Mouse (Mus musculus) left cerebral cortex, postnatal 36 days (tissue): ENCODE measurements around the gene Mrpl37. TPM values are rescaled to one million over a fixed set of nuclear protein-coding genes. Genes with fewer than 3 reads are reported as not detected.

Experiments
- DNase-seq, 2 experiments: peaks; one replicate each; pipeline ENCODE4 v3.0.0; 2021 to 2022; ENCODE audit warnings: low spot score in 2 of 2, mixed read lengths in 1 of 2
- intact Hi-C: fragments of 180-260 bp; cut with DNase I; formaldehyde crosslinking; loops from one replicate; pipeline ENCODE4 v1.15.1; 2025
- total RNA-seq, 2 experiments: library from RNA; stranded (reverse); gene quantifications; 2 replicates each; pipeline ENCODE4 v1.2.3; 2021

Gene Mrpl37
- total RNA-seq, 2 experiments from 2014 or later, result 56.1 to 58.9 TPM

DNA sequence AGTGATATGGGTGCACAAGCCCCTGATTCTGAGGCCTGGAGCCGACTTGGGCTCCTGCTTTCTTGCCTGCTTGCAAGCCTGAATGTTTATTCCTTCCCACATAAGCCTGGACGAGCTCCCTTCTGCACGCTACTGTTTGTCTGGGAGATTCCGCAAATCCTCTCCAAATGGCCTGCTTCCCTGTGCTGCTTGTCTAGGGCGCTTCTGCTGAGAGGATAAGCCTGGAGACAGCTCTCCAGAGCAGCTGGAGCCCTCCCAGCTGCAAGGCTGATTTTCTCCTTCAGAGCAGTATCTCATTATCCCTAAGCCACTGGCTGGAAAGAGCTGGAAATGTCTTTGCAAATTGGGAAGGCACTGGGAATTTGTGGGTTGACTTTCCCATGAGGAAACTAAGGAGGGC is 8.8 kb upstream of the Mrpl37 start:
- intact Hi-C loops, result no loop called here
- DNase-seq, result no peak

DNA sequence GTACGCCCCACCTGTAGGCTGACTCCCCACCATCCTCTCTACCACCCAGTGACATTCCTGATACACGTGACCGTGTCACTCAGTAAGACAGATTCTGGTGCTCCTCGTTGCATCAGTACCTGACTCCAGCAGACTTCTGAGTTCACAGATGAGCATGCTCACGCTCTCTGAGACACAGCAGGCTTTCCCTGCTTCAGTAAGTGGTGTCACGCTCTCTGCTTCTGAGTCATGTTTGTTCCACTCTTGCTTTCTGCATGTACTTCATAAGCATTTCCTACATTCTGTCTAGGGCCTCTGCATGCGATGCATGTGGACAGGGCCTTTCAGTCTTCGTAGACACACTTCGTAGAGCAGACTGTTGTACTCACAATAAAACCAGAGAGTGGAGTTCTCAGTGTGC is 5.7 kb upstream of the Mrpl37 start:
- intact Hi-C loops, result no loop called here

DNA sequence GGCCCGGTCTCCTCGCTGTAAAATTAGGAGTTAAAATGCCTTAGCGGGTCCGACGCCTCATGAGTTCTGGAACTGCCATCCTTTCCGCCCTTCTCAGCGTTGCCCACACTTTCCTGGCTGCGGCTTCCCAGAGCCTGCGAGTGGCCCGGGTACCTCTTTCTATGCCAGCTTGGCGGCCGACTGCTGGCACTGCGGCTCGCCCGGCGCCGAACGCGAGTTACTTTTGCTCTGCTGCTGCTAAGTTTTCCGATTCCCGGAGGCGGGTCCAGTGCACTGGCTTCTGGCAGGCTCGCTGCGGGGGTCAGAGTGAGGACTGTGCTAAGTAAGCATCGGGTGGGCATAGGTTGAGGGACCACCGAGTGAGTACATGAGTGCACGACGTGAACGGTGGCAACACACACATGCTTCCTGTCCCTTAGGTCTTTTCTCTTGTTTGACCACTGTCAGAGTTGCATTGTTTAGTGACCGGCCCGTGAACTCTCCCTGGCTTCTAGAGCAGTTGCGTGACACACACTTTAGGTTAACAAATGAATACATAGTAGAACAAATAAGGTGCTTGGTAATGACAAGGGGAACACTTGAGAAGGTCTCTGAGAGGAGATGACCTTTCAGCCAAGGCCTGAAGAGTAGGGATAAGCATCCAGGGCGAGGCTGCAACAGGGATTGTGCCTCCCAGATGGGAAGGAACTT is 628 bp upstream of the Mrpl37 start:
- intact Hi-C loops, result loop anchor here (5.0 kb wide), 2 partner anchors 95 to 155 kb away; partner anchors contain the start of gene Ssbp3
- no peak for DNase-seq

More for the DNA sequence above, 5.7 kb upstream of the Mrpl37 start:
- DNase-seq, result no peak

DNA sequence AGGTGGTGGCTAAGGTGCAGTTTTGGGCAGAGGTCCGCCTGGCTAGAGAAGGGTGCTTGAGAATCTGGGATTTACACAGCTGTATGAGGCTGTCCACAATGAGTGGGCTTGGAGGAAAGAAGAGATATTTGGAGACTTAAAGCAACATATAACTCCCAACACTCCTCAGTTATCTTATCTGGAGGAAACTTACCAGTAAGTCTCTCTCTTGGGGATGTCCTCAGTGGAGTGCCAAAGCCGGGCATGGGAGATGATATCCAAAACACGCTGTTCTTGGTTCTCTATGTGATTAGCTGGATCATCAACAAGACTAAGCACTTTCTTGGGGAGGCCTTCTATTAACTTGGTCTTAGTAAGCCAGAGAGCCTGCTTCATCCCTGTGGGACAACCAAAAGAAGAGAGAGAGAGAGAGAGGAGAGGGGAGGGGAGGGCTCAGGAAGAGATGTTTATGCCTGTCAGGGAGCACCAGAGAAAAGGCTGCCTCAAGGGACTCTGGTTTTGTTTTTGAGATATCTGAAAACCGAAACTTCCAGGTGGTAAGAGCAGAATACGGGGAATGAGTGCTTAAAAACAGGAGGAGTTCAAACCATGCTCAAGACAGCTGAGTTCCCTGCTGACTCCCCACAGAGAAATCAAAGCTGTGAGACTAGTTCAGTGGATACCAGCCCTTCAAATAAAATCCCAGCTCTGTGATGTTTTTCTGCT is 2.1 kb downstream of the Mrpl37 start:
- intact Hi-C loops, result loop anchor here (5.0 kb wide), 2 partner anchors 98 to 152 kb away; partner anchors contain the start of gene Ssbp3
- no peak for DNase-seq

DNA sequence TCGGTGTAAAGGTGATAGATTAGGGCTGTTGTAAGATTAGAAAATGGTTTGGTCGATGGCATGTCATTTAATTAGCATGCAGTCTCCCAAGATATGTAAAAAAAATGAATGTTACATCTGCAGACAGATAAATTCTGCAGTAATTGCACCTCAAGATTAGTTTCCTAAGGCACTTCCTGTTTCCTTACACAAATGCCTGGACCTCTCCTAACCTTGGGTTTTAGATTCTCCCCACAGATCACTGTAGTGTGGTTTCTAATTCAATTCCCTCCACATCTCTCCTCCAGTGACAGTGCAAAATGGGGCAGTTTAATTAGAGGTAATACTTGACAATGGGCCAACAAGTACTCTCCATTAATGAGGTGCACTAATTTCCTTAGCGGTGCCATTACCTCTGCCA is 3.5 kb downstream of the Mrpl37 start:
- intact Hi-C loops, result no loop called here
- DNase-seq, result no peak

DNA sequence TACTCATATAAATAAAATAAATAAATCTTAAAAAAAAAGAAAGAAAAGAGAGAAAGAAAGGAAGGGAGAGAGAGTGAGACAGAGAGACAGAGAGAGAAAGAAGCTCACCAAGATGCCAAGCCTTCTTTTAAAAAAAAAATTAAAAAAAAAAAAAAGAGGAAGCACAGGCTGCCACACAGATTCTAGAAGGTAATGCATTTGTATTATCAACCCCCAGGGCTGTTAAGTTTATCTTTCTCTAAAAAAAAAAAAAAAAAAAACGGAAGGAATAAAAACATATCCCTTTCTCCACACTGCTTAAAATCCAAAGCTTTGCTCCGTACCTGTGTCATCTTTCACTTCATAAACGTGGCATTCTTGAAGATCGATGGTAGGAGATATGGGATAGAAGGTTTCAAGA is 5.1 kb downstream of the Mrpl37 start:
- intact Hi-C loops, result no loop called here

DNA sequence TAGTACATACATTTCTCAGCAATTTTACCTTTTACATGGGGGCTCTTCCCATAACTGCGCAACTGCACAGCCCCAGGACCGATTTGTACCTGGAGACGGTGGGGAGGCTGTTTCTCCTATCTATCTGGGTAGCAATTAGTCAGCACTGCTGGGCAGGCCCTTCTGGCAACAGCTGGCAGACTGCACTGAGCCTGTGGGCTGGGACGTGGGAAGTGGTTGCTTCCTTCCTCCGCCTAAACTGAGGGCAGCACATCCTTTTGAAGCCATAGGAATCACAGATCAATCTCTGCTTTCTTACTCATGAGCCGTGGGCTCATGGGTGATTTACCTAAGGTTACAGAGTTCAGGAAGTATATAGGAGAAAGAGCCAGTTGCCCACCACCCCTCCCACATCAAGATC is 7.9 kb downstream of the Mrpl37 start:
- DNase-seq, result no peak
- intact Hi-C loops, result no loop called here

More for the DNA sequence above, 5.1 kb downstream of the Mrpl37 start:
- no peak for DNase-seq

DNA sequence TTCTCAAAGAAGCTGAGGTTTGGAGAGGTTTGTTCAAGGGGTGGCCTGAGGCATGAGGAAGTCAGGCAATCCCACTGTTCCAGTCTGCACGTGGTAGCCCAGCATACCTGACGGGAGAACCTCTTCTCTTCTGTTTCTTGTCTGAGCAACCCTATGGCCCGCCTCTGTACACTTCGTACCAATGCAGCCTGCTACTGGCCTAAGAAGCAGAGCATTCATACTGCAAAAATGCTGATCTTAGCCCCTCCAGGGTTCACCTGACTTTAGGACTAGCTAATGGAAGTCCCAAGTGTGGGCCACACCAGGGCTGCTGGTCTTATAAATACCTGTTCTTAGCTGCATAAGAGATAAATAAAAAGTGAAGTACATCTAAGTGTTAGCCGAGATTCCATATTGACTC is 8.3 kb downstream of the Mrpl37 start:
- DNase-seq, result no peak
- intact Hi-C loops, result no loop called here

DNA sequence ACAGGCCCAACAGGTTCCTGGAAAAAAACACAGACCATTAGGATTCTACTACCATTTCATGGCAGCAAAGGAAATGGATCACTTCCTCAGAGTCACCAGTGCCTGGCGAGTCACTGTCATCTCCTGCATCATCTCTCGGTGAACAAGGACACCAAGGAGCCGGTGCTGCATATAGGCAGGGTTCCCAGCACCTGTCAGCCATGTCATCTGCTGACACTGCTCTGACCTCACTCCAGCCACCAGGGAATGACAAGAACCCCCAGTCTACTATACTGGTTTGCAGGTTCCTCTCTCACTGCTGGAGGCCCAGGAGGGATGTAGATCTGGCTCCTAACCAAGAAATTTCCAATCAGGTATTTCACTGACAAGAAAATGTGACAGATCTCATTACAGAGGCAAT is 10.6 kb downstream of the Mrpl37 start:
- intact Hi-C loops, result no loop called here
- DNase-seq, result no peak

DNA sequence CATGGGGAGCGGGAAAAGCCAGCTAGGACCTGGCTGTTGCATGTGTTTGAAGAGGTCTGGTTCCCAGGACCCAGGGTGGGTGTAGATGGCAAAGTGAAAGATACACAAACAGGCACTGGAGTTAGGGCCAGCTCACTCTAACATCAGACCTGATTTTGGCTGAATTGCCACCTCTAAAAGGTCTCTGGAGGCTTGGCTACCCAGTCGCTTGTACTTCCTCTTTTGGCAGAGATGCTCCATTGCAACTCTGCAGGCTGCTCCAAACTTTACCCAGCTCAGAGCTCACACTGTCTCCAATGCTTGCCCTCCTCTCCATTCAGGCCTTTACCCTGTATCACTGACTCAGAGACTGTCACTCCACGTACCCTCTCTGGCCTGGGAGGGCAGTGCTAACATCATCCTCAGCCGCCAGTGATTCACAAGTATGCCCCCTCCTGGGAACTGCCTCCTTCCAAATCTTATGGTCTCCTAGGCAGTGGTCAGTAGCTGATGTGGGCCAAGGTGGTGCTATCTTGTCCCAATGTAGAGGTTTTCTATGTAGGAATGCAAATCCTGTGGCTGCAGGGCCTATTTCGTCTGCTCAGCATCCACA is 13.6 kb downstream of the Mrpl37 start:
- DNase-seq, result no peak
- intact Hi-C loops, result no loop called here

DNA sequence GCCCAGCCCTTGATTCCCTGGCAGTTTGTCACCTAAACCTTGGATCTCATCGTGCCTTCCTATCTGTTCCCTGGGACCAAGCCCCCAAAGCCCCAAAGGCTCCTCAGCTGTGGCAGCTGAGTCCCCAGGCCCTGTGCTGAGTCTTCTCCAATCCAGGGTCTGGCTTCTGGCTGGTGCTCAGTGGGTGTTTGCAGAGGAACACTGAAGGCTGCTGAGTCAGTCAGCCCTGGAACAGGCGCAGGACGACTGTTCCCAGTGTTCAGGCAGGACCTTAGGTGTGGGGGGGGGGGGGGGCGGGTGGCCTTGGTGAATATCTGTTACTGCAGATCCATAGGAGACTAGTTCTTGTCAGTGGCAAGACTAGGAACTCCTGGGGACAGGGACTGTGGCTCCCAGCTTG is 14.8 kb downstream of the Mrpl37 start:
- intact Hi-C loops, result no loop called here
- DNase-seq, result no peak

DNA sequence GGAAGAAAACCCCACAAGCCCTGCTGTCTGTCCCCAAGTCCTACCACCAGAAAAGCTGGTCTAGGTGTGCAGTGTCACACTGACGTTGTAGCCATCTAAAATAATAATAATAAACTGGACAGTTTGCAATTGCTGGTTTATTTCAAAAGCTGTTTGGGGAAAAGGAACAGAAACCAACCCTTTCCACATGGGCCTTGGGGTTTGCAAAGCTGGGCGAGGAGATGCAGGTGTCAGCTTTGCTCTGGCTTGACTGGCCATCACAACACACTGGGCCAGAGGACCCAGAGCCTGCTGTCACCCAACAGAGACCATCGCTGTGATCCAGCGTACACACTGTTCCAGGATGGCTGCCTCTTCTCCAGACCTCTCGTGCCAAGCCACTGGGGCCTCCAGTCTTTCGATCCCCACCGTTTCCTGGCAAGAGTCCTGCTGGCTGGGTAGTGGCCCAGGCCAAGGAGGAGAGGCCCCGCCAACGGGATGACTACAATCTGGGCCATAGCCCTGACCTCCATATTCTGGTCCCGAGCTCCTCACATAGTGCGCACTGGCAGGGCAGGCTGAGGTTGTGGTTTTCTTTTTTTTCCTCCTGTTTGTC is 18.0 kb downstream of the Mrpl37 start:
- intact Hi-C loops, result no loop called here
- peak in 1 of 2 experiments; percentile 42 for DNase-seq

DNA sequence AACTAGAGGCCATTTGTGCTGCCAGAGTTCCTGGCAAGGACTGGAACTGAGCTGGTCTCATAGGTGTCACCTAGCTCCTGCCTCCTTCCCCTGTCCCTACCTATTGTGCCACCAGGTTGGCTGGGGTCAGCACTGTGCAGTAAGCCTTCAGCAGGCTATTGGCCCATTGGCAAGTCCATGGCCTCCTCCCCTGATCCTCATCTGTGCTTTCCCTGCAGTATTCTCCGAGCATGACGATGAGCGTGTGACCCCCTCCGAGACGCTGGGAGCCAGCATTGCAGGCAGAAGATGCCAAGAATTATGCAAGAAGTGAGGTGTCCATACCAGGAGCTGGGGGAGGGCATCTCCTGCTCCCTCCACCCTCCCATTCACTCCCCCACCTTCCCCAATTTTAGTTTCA is 18.9 kb downstream of the Mrpl37 start:
- no peak for DNase-seq
- intact Hi-C loops, result no loop called here

DNA sequence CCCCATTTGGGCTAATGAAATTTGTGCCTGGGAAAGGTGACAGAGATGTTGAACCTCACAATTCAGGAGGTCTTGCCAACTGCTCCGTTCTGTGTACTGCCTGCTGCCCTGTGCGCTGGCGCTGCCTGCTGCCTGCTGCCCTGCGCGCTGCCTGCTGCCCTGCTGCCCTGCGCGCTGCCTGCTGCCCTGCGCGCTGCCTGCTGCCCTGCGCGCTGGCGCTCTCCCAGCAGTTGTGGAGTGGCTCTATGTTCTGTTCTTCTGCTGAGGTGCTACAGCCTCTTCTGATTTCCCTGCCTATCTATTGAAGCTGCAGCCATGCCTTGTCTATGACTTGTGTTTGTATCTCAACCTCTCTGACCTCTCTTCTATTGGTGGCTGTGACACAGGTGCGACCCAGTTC is 21.5 kb downstream of the Mrpl37 start:
- intact Hi-C loops, result no loop called here
- no peak for DNase-seq

DNA sequence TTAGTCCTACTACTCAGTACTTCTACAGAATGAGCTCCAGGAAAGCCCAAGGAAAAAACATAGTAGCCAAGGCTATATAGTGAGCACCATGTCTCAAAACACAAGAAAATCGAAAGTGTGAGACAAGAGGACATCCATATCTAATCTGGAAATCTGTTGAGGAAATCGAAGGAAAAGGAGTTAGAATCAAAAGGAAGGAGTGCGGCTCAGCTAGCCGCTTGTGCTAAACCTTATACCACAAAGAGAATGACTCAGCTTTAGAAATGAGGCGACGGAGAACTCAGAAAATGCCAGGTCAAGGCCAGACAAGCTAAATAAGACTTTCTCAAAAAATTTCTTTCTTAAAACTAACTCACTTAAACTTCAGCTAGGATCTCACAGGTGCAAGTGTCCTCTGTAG is 24.4 kb downstream of the Mrpl37 start:
- intact Hi-C loops, result no loop called here

DNA sequence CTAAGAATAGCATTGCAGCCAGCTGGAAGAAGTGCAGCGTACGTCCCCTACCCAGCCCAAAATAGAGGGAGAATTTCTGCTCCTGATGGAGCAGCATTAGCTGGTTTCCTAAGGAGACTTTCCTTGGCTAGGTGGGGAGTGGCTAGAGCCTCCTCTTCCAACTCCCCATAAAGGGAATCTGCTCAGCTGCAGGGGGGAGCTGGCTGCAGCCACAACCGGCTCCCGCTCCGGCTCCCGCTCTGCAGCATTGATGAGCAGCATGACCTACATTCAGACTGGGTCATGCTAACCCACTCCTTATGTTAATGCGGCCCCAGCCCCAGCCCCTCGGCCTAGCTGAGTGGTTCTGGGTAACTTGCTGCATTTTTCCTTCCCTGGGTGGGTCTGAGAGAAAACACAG is 27.4 kb downstream of the Mrpl37 start:
- DNase-seq, result peak in 1 of 2 experiments; percentile 33
- intact Hi-C loops, result no loop called here

More for the DNA sequence above, 24.4 kb downstream of the Mrpl37 start:
- no peak for DNase-seq

DNA sequence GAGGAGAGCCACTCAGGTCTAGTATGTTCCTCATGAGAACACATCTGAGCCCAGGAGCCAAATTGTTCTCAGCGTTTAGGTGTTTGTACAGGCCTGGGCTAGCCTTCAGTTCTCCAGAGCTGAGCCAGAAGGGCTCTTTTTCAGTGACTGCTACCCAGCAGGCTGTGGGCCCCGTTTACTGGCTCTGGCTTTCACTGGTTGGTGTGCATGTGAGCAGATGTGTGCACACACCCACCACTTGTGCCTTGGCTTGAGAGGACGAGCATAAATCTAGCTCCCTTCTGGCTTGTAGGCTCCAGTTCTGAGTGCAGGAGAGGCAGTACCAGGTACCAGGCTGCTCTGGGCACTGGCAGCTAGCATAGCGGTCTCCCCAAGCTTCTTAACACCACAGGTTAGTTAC is 28.4 kb downstream of the Mrpl37 start:
- peak; percentile 34 to 47 for DNase-seq
- intact Hi-C loops, result no loop called here

DNA sequence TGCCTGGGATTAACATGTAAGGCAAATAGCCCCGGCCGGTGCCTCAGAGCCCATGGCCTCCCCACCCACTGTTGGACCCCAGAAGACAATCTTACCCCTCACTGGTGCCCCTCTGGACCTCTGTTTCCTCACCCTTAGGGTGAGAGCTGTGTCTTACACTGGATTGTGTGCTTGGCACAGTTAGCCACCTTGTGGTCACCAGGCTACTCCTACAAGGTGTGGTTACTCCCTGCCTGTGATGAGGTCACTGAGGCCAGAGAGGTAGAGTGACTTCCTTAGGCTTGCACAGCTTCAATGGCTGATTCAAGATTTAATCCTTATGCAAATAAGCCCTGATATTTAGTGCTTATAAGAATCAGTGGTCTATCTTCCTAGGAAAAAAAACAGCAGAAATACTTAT is 29.7 kb downstream of the Mrpl37 start:
- intact Hi-C loops, result no loop called here
- no peak for DNase-seq

DNA sequence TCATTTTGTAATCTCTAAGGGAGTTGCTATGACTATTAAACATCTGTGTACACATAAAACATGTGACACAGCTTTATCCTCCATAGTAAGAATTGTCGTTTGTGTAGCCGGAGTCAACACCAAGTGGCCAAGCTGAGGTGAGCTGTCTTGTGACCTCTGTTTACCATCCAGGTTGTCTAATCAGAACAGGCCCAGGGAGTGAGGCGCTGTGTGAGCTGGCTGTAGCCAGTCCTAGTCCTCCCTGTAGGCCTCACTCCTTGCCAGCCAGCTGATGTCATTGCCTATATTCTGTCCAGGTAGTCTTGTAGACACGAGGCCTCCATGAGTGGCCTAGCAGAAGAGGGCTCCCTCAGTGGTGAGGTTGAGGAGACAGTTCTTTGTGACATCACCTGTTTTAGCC is 31.0 kb downstream of the Mrpl37 start:
- intact Hi-C loops, result no loop called here
- DNase-seq, result no peak

DNA sequence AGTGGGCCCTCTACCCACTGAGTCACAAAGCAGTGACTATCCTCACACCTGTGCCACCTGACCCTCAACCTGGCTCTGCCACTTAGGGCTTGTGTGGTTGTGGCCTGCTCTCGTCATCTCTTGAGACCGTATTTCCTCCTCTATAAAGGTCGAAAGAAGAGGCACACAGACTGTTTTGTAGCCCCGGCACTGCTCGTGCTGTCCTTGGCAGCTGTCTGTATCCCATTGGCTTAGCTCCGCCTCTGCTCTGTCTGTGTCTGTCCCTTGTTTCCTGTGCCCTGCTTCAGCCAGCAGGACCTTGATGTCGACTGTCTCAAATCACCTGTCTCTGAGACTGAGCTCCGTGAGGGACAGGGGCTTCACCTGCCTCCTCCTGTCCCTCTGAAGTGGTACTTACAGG is 40.2 kb downstream of the Mrpl37 start:
- intact Hi-C loops, result no loop called here

DNA sequence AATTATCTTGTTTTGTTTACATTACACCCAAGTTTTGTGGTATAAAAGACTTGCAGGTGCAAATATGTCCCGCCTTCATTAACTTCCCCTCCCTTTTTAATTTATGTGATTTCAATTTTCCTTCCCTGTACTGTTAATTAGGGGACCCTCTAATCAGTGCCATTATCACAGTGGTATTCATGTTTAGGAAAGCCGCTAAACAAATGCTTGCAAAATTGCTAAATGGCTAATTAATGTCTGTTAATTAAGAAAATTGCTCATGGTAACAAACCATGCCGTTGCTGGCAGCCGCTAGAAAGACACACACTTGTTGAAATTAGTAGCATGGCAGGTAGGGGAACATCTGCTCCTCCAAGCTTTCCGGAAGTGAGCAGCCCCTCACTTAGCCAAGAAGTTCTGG is 41.3 kb downstream of the Mrpl37 start:
- DNase-seq, result no peak
- intact Hi-C loops, result no loop called here

More for the DNA sequence above, 40.2 kb downstream of the Mrpl37 start:
- DNase-seq, result no peak
